Mouse (Mus musculus): ENCODE data around the gene Nfam1.

DNA sequence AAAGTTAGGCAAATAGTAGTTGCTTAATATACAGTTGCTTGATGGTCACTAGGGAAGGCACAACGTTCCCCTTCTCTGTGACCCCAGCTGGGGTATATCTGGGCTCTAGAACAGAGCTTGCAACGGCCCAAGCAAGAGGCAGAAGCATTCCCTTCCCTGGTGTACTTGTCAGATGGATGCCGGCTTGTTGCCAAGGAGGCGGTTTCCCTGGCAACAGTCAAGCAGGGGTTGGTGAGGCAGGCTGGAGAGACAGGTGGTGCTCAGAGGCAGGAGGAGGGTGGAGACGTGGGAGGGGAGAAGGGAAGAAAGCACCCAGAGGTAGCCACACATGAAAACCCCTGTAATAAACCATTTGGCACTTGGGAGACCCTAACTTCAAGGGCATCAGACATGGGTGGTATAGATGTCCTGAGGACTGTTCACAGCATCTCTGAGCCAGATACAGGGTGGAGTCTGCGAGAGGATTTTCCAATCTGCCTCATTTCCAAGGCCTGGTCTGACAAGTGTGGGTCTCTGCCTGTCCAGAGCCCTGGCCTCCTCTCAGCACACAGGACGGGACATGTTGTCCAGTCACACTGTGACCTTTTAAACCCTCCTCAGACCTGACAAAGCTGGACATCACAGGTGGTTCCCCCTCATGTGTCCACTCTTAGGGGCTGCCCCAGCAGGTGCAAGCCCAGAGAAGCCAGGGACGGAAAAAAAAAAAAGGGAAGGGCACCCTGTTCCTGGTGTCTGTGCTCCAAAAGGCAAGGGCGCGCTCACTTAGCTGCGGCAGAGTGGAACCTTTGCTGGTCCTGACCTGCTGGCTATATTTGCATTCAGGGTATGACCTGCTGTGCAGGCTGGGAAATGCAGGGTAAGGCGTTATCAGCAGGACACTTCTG lies 30.2 kb downstream of the Nfam1 start:
- TF ChIP-seq CTCF (IDR thresholded peaks at IDR 0.05; ENCODE audit: low read depth) = no peak
- TF ChIP-seq EP300 (optimal IDR thresholded peaks at IDR 0.05) = no peak

Measured in stomach, postnatal 0 days (tissue).